Mouse (Mus musculus): ENCODE results near the gene Tasp1. TPM values are rescaled to one million over a fixed set of nuclear protein-coding genes. Genes with fewer than 3 reads are reported as not detected.

The Tasp1 gene
- polyA plus RNA-seq, 1 experiment from 2014 or later, result 14.8 TPM

Other genes with a start within 250 kb of the Tasp1 start
- not detected in 2 replicates for gene Gm17374, start 85.2 kb upstream of the Tasp1 start, polyA plus RNA-seq (2016; fragmentation: Nextera tagmentation; extraction: Ambion mirVana)
- 16.5 and 26.4 TPM in 2 replicates for gene Esf1, start 103.8 kb upstream of the Tasp1 start, polyA plus RNA-seq (2016; fragmentation: Nextera tagmentation; extraction: Ambion mirVana)
- gene Ndufaf5, start 103.8 kb upstream of the Tasp1 start, polyA plus RNA-seq (2016; fragmentation: Nextera tagmentation; extraction: Ambion mirVana), result 28.8 and 29.2 TPM in 2 replicates